Mouse (Mus musculus) neural tube, embryonic 13.5 days (tissue): ENCODE measurements around the gene Eif2b2. TPM values are rescaled to one million over a fixed set of nuclear protein-coding genes. Genes with fewer than 3 reads are reported as not detected.

Experiments
- ATAC-seq: fragments of 200-750 bp; cut with Nextera tagmentation; 2 replicates; pipeline ENCODE4 v1.8.0; 2017; ENCODE audit warnings: low read depth, mild to moderate bottlenecking, moderate TSS enrichment, moderate library complexity
- H3K27ac ChIP-seq: fragments of 300-500 bp; sonication (generic); replicated peaks from 2 replicates; pipeline ENCODE4 v1.5.1; 2015; ENCODE audit warnings: moderate library complexity, mild to moderate bottlenecking, inconsistent platforms
- H3K27me3 ChIP-seq: fragments of 300-500 bp; sonication (generic); 2 replicates; pipeline ENCODE4 v1.6.1; 2015; ENCODE audit warnings: mild to moderate bottlenecking, inconsistent platforms
- H3K36me3 ChIP-seq: fragments of 300-500 bp; sonication (generic); 2 replicates; pipeline ENCODE4 v1.6.1; 2015; ENCODE audit warnings: mild to moderate bottlenecking, inconsistent platforms
- H3K4me1 ChIP-seq: fragments of 300-500 bp; sonication (generic); replicated peaks from 2 replicates; pipeline ENCODE4 v1.6.1; 2015; ENCODE audit warnings: inconsistent platforms
- H3K4me2 ChIP-seq: fragments of 300-500 bp; sonication (generic); 2 replicates; pipeline ENCODE4 v1.6.1; 2015; ENCODE audit warnings: inconsistent platforms, mild to moderate bottlenecking, moderate library complexity
- H3K4me3 ChIP-seq: fragments of 300-500 bp; sonication (generic); 2 replicates; pipeline ENCODE4 v1.5.1; 2015; ENCODE audit warnings: mild to moderate bottlenecking, inconsistent platforms
- H3K9ac ChIP-seq: fragments of 300-500 bp; sonication (generic); 2 replicates; pipeline ENCODE4 v1.6.1; 2015; ENCODE audit warnings: moderate library complexity, mild to moderate bottlenecking, inconsistent platforms
- H3K9me3 ChIP-seq: fragments of 300-500 bp; sonication (generic); 2 replicates; pipeline ENCODE4 v1.6.1; 2016; ENCODE audit warnings: inconsistent platforms
- WGBS: fragments of 180-500 bp; shearing (Covaris S2); methylation state at CpG from one replicate; pipeline ENCODE4 v1.1.7; 2015; 5-methylcytosine and 5-hydroxymethylcytosine counted together
- polyA plus RNA-seq: library from polyadenylated mRNA; unstranded; fragments of >200 nt; fragmentation: Nextera tagmentation; extraction: Ambion mirVana; gene quantifications from 2 replicates; pipeline ENCODE4 v1.2.1, GENCODE M21; 2015

The Eif2b2 gene
- polyA plus RNA-seq, 1 experiment from 2014 or later = 85.5 TPM

DNA sequence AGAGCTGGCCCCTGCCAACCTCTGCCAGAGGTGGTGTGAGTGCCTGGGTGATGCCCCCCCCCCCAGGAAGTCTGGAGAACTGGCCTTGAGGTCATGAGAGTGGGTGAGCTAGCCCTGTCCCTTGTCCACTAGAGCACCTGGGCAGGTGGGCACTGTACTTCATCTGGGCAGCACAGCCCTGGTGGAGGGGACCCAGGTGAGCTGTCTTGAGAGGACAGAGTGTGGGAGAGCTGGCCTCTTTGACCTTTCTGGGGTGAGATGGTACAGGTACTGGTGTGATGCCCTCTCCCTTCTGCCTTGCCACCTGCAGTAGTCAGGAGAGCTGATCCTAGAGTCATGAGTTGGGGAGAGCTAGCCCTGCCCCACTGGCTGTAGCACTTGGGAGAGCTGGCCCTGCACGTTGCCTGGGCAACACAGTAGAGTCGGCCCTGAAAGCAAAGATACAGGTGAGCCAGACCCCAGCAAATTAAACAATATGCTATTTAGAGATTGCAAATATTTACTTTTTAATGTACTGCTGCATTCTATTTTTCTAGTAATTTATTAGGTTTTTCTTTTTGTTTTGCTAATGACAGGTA is 1.5 kb upstream of the Eif2b2 start:
- WGBS = 77% methylated on average over 2 of the region's 2 CpGs
- H3K27me3 ChIP-seq = no peaks in the 10 kb centered on the region
- H3K36me3 ChIP-seq = peaks cover 21% of the 10 kb centered on the region
- peaks cover 23% of the 10 kb centered on the region for H3K4me1 ChIP-seq
- no peak overlapping the region for H3K4me2 ChIP-seq
- no peaks in the 10 kb centered on the region for H3K9me3 ChIP-seq
- ATAC-seq = no peak
- no peak overlapping the region for H3K4me3 ChIP-seq
- no peak overlapping the region for H3K27ac ChIP-seq
- no peak overlapping the region for H3K9ac ChIP-seq

DNA sequence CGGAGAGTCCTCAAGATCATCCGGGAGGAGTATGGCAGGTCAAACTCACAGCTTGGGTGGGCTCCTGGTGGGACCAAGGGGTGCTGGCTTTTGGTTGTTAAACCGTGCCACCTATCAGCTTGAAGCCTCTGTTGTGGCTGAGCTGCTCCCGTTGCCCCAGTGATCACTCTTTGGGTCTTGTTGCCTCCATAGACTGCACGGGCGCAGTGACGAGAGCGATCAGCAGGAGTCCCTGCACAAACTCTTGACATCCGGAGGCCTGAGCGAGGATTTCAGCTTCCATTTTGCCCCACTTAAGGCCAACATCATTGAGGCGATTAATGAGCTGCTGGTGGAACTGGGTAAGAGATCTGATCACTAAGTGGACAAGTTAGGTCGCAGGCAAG is 617 bp downstream of the Eif2b2 start:
- peak overlapping the region; percentile 71; the same call in 1 of the 2 replicates for H3K27ac ChIP-seq
- peaks cover 42% of the 10 kb centered on the region for H3K36me3 ChIP-seq
- no peaks in the 10 kb centered on the region for H3K9me3 ChIP-seq
- H3K4me2 ChIP-seq = peak overlapping the region; percentile 87
- H3K27me3 ChIP-seq = no peaks in the 10 kb centered on the region
- 2% methylated on average over 12 of the region's 12 CpGs for WGBS
- no peak; the same call in 1 of the 2 replicates for ATAC-seq
- peaks cover 23% of the 10 kb centered on the region for H3K4me1 ChIP-seq
- peak overlapping the region; percentile 75 for H3K4me3 ChIP-seq
- peak overlapping the region; percentile 84 for H3K9ac ChIP-seq

DNA sequence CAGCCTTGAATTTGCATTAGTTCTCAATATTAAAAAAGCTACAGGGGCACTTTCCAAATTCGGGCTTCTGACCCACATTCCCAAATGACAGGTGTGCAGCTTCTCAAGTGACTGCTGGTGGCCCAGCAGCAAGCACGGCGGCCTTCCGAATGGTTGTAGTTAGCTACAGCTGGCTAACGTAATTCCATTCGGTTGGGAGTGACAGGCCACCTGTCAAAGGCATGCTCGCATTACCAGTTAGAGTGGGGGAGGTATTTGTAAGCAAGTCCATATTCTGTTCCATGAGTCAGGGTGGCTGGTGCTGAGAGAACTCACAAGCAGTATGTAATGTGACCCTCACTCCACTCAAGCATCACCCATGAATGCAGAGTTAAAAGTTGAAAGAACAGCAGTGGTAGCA is 7.9 kb downstream of the Eif2b2 start:
- no peak overlapping the region for H3K27ac ChIP-seq
- H3K9ac ChIP-seq = no peak overlapping the region
- H3K36me3 ChIP-seq = peaks cover 60% of the 10 kb centered on the region
- ATAC-seq = no peak
- H3K4me3 ChIP-seq = no peak overlapping the region
- H3K4me1 ChIP-seq = 0 out of 2 replicates have a peak, but pooled peaks cover 4% of the 10 kb centered on the region
- H3K27me3 ChIP-seq = no peaks in the 10 kb centered on the region
- 78% methylated on average over 7 of the region's 7 CpGs for WGBS
- no peaks in the 10 kb centered on the region for H3K9me3 ChIP-seq
- no peak overlapping the region for H3K4me2 ChIP-seq

GRCm38 (mm10) chr12:85227876-85228599 is 8.8 kb downstream of the Eif2b2 start:
- Histone ChIP-seq H3K4me3 (no peak overlapping the region), H3K27ac (no peak overlapping the region), H3K9me3 (no peaks in the 10 kb centered on the region), H3K4me1 (0 out of 2 replicates have a peak, but pooled peaks cover 4% of the 10 kb centered on the region), H3K27me3 (no peaks in the 10 kb centered on the region), H3K9ac (no peak overlapping the region), H3K36me3 (peaks cover 52% of the 10 kb centered on the region), H3K4me2 (no peak overlapping the region)
- WGBS = 77% methylated on average over 15 of the region's 15 CpGs
- no peak for ATAC-seq

DNA sequence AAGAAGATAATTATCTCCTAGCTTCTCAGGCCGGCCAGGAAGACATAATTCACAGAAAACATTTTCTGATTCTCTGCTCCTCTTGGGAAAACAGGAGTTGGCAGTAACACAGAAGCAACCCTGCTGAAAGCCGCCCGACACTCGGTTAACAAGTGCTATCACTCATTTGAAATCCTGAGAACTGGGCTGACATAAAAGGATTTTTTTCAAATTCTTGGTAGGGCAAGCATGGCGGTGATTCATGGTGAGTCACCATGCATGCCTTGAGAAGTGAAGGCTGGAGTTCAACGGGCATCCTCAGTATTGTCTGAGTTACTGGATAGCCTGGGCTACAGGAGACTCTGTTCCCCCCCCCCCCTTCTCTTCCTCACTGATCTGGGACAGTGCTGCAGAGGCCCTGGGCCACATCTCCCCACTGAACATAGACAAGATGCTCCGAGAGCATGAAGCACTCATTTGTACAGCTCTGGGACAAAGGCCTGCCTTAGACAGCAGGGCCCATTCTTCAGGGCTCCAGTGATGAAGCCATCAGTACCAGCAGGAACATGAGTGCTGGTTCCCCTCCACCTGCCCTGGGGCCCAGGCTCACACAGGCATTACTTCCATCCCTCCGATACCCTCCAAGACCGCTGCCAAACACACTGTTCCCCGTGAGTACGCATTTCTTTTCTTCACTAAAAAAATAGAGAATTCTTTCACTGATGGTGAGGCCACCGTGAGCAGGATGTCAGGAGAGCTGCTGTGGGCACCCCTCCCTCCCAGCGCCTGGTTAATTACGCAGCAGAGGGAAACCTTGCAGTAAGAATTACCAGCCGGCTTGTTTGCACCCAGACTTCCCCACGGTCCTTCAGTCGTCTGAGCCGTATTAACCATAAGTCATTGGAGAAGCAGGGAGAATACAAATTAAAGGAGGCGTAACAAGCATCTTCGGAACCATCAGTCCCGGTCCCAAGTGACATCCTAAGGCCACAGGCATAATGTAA is 14.4 kb downstream of the Eif2b2 start:
- peak overlapping the region; percentile 21; the same call in 1 of the 2 replicates for H3K4me2 ChIP-seq
- peak overlapping the region; percentile 81 for H3K27ac ChIP-seq
- WGBS = 53% methylated on average over 21 of the region's 21 CpGs
- ATAC-seq = peak; percentile 61; the same call in 1 of the 2 replicates
- H3K9me3 ChIP-seq = no peaks in the 10 kb centered on the region
- H3K36me3 ChIP-seq = no peaks in the 10 kb centered on the region
- peaks cover 22% of the 10 kb centered on the region for H3K4me1 ChIP-seq
- no peak overlapping the region for H3K4me3 ChIP-seq
- H3K9ac ChIP-seq = peak overlapping the region; percentile 18; the same call in 1 of the 2 replicates
- no peaks in the 10 kb centered on the region for H3K27me3 ChIP-seq

DNA sequence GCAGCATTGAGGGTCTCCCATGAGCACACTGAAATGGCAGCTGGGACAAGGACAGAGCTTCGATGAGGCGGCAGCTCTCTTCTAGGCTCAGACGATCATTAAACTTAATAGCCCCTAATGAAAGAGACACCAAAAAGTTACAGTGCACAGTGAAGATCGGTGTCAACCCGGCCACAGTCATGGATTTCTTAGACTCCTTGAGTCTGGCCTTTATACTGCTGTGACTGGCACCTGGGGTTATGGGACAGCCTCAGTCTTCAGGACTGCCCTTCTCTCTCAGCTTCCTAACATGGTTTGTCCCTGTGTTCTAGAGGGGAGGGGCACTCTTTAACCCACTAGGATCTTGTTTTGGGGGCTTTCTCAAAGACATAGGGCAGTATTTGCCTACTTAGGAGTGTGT is 18.3 kb downstream of the Eif2b2 start:
- no peak for ATAC-seq
- Histone ChIP-seq H3K9ac (no peak overlapping the region), H3K27ac (no peak overlapping the region), H3K4me2 (no peak overlapping the region), H3K9me3 (no peaks in the 10 kb centered on the region), H3K27me3 (no peaks in the 10 kb centered on the region), H3K4me3 (no peak overlapping the region), H3K4me1 (peaks cover 22% of the 10 kb centered on the region), H3K36me3 (no peaks in the 10 kb centered on the region)
- 36% methylated on average over 5 of the region's 5 CpGs for WGBS

DNA sequence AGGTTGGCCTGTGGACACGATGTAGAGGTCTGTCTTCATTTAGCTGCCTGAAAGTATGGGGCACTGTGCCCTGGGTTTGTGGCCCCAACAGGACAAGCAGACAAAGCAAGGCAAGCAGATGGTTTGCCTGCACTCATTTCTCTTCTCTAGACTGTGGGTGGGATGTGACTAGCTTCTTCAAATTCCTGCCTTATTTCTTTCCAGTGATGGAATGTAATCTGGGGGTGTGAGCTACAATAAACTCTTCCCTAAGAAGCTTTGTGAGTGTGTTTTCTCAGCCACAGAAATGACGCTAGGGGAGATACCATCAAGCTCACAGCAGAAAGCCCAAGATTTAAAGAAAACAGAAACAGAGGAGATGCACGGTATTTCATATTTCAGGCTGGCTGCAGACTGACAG is 32.8 kb downstream of the Eif2b2 start:
- ATAC-seq = no peak
- H3K9ac ChIP-seq = no peak overlapping the region
- H3K4me2 ChIP-seq = no peak overlapping the region
- no peaks in the 10 kb centered on the region for H3K9me3 ChIP-seq
- WGBS = 86% methylated on average over 3 of the region's 3 CpGs
- no peak overlapping the region for H3K4me3 ChIP-seq
- no peaks in the 10 kb centered on the region for H3K4me1 ChIP-seq
- peaks cover 22% of the 10 kb centered on the region for H3K36me3 ChIP-seq
- H3K27me3 ChIP-seq = no peaks in the 10 kb centered on the region
- H3K27ac ChIP-seq = no peak overlapping the region

- H3K9ac ChIP-seq = no peak overlapping the region
- peaks cover 20% of the 10 kb centered on the region for H3K36me3 ChIP-seq
- H3K9me3 ChIP-seq = no peaks in the 10 kb centered on the region
- WGBS = 68% methylated on average over 7 of the region's 7 CpGs
- ATAC-seq = no peak
- H3K4me1 ChIP-seq = no peaks in the 10 kb centered on the region
- H3K27ac ChIP-seq = no peak overlapping the region
- H3K4me3 ChIP-seq = no peak overlapping the region
- H3K4me2 ChIP-seq = no peak overlapping the region
- no peaks in the 10 kb centered on the region for H3K27me3 ChIP-seq
Observed at GRCm38 (mm10) chr12:85256074-85256751, 36.9 kb downstream of the Eif2b2 start.

DNA sequence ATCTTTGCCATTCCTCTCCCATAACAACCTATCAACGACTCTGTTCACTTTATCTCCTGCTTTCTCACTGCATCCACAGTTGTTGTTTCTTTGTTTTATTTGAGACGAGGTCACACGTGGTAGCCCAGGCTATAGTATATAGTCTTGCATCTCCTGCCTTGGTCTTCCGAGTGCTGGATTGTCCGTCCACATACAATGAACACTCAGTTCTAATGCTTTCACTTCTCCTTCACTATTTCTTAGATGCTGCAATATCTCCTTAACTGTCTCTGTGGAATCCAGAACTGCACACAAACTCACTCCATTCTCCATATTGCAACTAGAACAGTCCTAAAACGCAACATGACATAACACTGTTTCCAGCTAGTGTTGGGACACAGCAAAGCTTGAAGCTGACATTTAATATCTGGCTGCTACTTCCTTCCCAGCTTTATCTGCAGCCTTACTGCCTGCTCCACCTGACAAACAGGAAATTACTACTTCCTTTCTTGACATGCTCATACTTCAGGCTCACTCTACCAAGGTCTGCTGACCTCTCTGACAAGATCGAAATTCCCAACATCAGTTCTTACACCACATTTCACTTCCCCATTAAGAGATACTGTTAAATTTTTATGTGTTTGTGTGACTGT is 37.8 kb downstream of the Eif2b2 start:
- H3K4me3 ChIP-seq = no peak overlapping the region
- peaks cover 20% of the 10 kb centered on the region for H3K36me3 ChIP-seq
- 85% methylated on average over 7 of the region's 7 CpGs for WGBS
- H3K9ac ChIP-seq = no peak overlapping the region
- no peak for ATAC-seq
- no peaks in the 10 kb centered on the region for H3K4me1 ChIP-seq
- H3K9me3 ChIP-seq = no peaks in the 10 kb centered on the region
- H3K27ac ChIP-seq = no peak overlapping the region
- H3K4me2 ChIP-seq = no peak overlapping the region
- H3K27me3 ChIP-seq = no peaks in the 10 kb centered on the region

GRCm38 (mm10) chr12:85262489-85262888 is 43.2 kb downstream of the Eif2b2 start:
- Histone ChIP-seq H3K36me3 (peaks cover 20% of the 10 kb centered on the region), H3K4me2 (no peak overlapping the region), H3K9ac (peak overlapping the region; percentile 14; the same call in 1 of the 2 replicates), H3K4me1 (peaks cover 16% of the 10 kb centered on the region), H3K27me3 (no peaks in the 10 kb centered on the region), H3K9me3 (no peaks in the 10 kb centered on the region), H3K4me3 (no peak overlapping the region), H3K27ac (peak overlapping the region; percentile 64)
- 40% methylated on average over 10 of the region's 10 CpGs for WGBS
- no peak for ATAC-seq

DNA sequence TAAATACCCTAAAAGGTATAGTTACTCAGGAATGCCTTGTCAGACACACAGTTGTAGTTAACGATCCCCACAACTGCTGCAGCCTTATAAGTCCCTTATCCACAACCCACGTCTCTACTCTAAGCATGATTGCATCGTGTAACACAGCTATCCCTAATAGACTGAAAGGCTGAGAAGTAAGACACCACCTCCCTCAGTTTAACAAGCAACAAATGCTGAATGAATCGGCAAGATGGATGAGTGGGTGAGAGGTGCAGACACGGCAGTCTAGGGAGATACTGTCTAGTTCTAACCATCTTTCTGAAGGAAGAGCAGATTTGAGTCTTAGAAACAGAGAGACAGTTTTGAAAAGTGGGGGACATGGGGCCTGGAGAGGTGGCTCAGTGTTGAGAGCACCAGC is 43.9 kb downstream of the Eif2b2 start:
- H3K4me1 ChIP-seq = peaks cover 16% of the 10 kb centered on the region
- no peak for ATAC-seq
- H3K9ac ChIP-seq = no peak overlapping the region
- no peak overlapping the region for H3K4me3 ChIP-seq
- no peaks in the 10 kb centered on the region for H3K9me3 ChIP-seq
- H3K36me3 ChIP-seq = peaks cover 22% of the 10 kb centered on the region
- H3K27me3 ChIP-seq = no peaks in the 10 kb centered on the region
- 87% methylated on average over 5 of the region's 5 CpGs for WGBS
- 0 out of 2 replicates have a peak overlapping the region, but pooled peaks have one; percentile 64 for H3K27ac ChIP-seq
- no peak overlapping the region for H3K4me2 ChIP-seq
